Mouse (Mus musculus): ENCODE measurements around the gene Limd1. TPM values are rescaled to one million over a fixed set of nuclear protein-coding genes. Genes with fewer than 3 reads are reported as not detected.
"Not testable (repeated sequence)": the region's sequence is repeated elsewhere in the genome, so short reads cannot be mapped to it uniquely, and the experiment has no call there.

Limd1 gene
- polyA plus RNA-seq (2016; fragmentation: Nextera tagmentation; extraction: Ambion mirVana), result 49.0 and 51.5 TPM in 2 replicates

DNA sequence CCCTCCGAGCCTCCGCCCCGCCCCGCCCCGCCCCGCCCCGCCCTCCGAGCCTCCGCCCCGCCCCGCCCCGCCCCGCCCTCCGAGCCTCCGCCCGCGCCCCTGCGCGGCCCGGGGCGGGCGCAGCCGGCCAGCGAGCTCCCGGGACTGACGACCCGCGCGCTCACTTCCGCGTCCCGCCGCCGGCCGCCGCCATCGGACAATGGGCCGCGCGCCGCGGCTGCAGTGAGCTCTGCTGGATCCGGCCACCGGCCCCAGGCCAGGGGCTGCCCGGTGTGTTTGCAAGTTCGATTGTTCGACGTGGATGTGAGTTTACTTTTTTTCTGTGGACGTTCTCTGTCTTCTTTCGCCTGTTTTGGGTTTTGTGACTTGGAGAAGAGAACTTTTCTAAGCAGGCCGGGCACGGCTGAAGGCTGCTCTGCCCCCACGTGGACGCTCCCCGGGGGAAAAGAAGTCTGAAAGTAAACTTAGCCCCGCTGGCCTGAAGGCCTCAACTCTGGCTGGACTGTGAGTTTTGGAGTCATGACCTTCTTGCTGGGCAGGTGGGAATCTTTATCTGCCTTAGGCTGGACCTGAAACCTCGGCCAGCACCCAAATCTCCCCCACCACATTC is at the start of gene Limd1:
Gene Limd1 (plus strand): TSS at position 121 of the 610 bp plus-strand sequence.
- Histone ChIP-seq H3K9me3 (no peaks in the 10 kb centered on the region), H3K4me3 (peak within 1 kb of the TSS; percentile 66), H3K27ac (peak within 1 kb of the TSS; percentile 82), H3K9ac (peak within 1 kb of the TSS; percentile 76), H3K27me3 (no peaks in the 10 kb centered on the region), H3K36me3 (peaks cover 26% of the 10 kb centered on the region), H3K4me1 (peaks cover 41% of the 10 kb centered on the region), H3K4me2 (replicated peaks) (peak within 1 kb of the TSS; percentile 68)
- under 1% methylated on average over 35 of the region's 57 CpGs for WGBS
- peak; percentile 75 for ATAC-seq (ENCODE audit: insufficient number of reproducible peaks, insufficient read depth, low FRiP score, low TSS enrichment)

DNA sequence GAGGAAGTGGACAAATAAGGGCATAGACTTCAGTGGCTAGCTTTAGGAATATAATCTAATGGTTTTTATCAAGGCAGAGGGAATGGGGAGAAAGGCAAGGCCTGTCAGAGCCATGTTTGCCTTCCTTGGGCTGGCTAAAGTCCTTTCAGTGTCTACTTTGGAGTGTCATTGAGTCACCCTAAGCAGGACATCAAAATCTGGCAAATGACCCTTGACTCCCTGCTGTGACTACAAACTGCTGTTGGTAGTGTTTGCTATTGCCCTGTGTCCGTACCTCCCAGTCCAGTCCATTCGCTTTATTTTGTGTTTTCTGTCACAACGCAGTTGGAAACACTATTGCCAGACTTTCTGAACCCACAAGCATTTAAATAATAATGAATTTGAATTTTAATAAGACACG is 48.6 kb upstream of the Limd1 start:
- ATAC-seq (ENCODE audit: insufficient number of reproducible peaks, insufficient read depth, low FRiP score, low TSS enrichment), result no peak
- Histone ChIP-seq H3K9me3 (no peaks in the 10 kb centered on the region), H3K36me3 (peaks cover 5% of the 10 kb centered on the region; the same call in 1 of the 2 replicates), H3K27ac (no peak overlapping the region), H3K9ac (no peak overlapping the region), H3K4me2 (replicated peaks) (no peak overlapping the region), H3K4me1 (no peaks in the 10 kb centered on the region), H3K27me3 (no peaks in the 10 kb centered on the region), H3K4me3 (no peak overlapping the region)
- 90% methylated on average over 4 of the region's 4 CpGs for WGBS

DNA sequence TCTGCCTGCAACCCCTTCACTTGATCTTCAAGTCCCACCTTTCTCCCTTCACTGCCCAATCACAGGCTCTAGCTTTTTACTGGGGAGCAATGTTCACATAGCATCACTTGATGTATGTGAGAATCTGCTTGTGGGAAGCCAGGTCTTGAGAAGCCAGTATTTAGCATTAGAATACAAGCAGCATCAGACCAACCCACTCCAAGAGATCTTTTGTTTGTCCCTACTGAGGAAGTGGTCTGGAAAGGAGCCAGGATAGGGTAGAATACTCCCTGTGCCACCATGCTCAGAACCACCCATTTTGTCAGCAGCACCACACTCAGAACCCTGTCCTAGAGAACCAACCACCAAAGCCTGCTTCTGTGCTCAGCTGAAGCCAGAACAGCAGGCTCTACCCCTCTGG is 47.5 kb upstream of the Limd1 start:
- no peaks in the 10 kb centered on the region for H3K27me3 ChIP-seq
- ATAC-seq (ENCODE audit: insufficient number of reproducible peaks, insufficient read depth, low FRiP score, low TSS enrichment), result no peak
- H3K36me3 ChIP-seq, result peaks cover 5% of the 10 kb centered on the region; the same call in 1 of the 2 replicates
- no peaks in the 10 kb centered on the region for H3K4me1 ChIP-seq
- no peaks in the 10 kb centered on the region for H3K9me3 ChIP-seq
- H3K27ac ChIP-seq, result no peak overlapping the region
- no peak overlapping the region for H3K4me2 ChIP-seq (replicated peaks)
- no peak overlapping the region for H3K9ac ChIP-seq
- H3K4me3 ChIP-seq, result no peak overlapping the region

DNA sequence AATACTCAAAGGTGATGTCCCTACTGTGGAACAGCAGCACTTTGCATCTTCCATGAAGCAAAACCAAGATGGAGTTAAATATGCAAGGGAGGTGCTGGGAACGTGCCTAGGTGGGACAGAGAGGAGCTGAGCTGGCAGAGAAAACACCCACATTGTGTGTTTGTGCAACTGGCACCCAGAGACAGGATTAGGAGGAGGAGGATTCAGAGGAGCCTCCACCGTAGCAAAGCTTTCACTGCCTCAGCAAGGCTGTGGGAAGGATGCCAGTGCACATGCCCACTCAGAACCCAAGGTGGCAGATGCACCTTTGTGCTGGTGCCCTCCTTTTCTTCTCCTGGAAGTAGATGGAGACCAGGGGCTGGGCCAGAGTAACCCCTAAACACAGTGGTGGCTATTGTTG is 40.3 kb upstream of the Limd1 start:
- H3K27me3 ChIP-seq, result no peaks in the 10 kb centered on the region
- H3K9me3 ChIP-seq, result no peaks in the 10 kb centered on the region

DNA sequence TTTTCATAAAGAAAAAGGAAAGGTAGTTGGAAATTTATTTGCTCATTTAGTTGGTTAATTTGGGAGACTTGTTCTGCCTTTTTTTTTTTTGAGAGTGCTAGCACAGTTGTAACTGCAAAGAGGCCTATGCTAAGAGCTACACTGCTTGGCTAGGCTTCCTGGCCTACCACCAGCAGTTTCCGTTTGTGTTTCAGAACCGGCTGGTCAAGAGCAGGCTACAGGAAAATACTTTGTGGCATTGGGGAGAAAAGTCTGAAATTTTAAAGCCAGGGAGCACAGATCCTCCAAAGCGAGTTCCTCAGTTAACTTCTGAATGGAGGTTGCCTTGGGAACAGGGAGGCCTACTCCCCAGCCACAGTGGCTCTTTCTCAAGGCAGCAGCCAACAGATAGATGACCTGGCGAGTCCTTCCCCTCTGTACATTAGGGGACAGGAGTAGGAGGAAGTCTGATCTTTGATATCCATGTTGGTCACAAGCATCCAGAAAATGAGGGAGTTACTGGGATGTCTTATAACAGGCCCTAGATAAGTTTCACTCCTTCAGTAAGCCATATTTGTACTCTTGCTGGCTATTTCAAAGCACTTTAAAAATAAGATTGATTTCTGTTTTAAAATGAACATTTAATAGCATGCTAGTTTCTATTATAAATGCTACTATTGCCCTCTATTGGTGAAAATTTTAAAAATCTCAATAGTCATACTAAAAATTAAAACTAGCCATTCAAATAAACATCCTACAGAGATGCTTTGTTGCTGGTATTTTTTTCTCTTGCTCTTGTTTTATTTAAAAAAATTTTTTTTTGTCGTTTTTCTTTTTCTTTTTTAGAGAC is 38.1 kb upstream of the Limd1 start:
- no peak for ATAC-seq (ENCODE audit: insufficient number of reproducible peaks, insufficient read depth, low FRiP score, low TSS enrichment)

More for the DNA sequence above, 40.3 kb upstream of the Limd1 start:
- Histone ChIP-seq H3K4me1 (no peaks in the 10 kb centered on the region), H3K36me3 (peaks cover 22% of the 10 kb centered on the region), H3K4me2 (replicated peaks) (no peak overlapping the region), H3K27ac (no peak overlapping the region), H3K9ac (no peak overlapping the region), H3K4me3 (no peak overlapping the region)
- ATAC-seq (ENCODE audit: insufficient number of reproducible peaks, insufficient read depth, low FRiP score, low TSS enrichment), result no peak
- 77% methylated on average over 2 of the region's 2 CpGs for WGBS

DNA sequence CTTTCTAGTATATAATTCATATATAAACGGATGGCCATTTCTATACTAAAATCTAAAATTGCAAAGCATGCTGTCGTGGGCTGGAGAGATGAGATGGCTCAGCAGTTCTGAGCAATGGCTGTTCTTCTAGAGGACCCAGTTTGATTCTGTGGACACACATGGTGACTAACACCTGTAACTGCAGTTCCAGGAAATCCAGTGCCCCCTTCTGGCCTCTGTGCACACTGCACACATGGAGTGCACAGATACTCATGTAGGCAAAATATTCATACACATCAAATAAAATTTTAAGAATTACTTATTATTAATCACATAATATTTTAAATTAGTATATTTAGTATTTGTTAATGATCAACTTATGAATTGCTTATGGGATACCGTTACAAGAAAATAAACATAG is 31.4 kb upstream of the Limd1 start:
- not testable (repeated sequence) for H3K27ac ChIP-seq; ATAC-seq (ENCODE audit: insufficient number of reproducible peaks, insufficient read depth, low FRiP score, low TSS enrichment); H3K4me3 ChIP-seq

More for the DNA sequence above, 38.1 kb upstream of the Limd1 start:
- 66% methylated on average over 5 of the region's 5 CpGs for WGBS
- Histone ChIP-seq H3K27me3 (no peaks in the 10 kb centered on the region), H3K9me3 (no peaks in the 10 kb centered on the region), H3K9ac (no peak overlapping the region), H3K4me2 (replicated peaks) (no peak overlapping the region), H3K27ac (no peak overlapping the region), H3K4me1 (no peaks in the 10 kb centered on the region), H3K4me3 (no peak overlapping the region), H3K36me3 (peaks cover 22% of the 10 kb centered on the region)

DNA sequence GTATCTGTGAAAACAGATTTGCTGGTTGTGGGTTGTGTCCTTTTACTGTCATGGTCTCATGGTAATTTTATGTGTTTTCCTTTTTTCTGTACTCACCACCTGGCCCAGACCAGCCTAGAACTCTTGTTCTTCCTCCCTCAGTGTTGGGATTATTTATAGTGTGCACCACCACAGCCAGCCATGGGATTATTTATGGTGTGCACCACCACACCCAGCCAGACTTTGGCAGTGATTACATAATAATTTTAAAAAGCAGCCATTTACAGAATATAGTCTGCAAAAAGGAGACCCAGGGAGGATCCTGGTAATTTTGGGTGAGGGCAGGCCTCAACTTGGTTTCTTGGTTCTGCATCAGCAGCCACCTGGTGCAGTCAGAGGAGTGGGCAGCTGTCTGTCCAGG is 29.9 kb upstream of the Limd1 start:
- no peaks in the 10 kb centered on the region for H3K27me3 ChIP-seq
- no peak overlapping the region for H3K4me3 ChIP-seq
- no peaks in the 10 kb centered on the region for H3K9me3 ChIP-seq
- no peak overlapping the region for H3K9ac ChIP-seq
- ATAC-seq (ENCODE audit: insufficient number of reproducible peaks, insufficient read depth, low FRiP score, low TSS enrichment), result no peak
- H3K4me2 ChIP-seq (replicated peaks), result no peak overlapping the region
- H3K4me1 ChIP-seq, result no peaks in the 10 kb centered on the region
- H3K36me3 ChIP-seq, result peaks cover 3% of the 10 kb centered on the region; the same call in 1 of the 2 replicates
- no peak overlapping the region for H3K27ac ChIP-seq

More for the DNA sequence above, 31.4 kb upstream of the Limd1 start:
- not testable (repeated sequence) for H3K9ac ChIP-seq; H3K27me3 ChIP-seq; H3K9me3 ChIP-seq; H3K36me3 ChIP-seq; H3K4me1 ChIP-seq; H3K4me2 ChIP-seq (replicated peaks)
- 94% methylated on average over 3 of the region's 3 CpGs for WGBS

DNA sequence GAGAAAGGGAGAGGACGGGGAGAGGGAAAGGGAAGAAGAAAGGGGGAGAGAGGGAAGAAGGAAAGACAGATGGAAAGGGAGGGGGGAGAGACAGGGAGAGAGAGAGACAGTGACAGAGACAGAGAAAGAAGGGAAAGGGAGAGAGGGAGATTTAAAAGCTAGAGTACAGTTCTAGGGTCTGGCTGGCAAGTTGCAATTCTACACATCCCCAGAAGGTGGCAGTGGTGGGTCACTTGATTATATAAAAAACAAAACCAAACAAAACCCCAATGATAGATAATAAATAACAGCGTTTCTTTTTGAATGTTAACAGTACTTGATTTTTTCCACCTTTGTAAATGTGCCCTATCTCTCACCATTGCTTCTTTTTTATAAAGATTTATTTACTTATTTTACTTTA is 28.3 kb upstream of the Limd1 start:
- H3K4me3 ChIP-seq, result no peak overlapping the region
- no peak for ATAC-seq (ENCODE audit: insufficient number of reproducible peaks, insufficient read depth, low FRiP score, low TSS enrichment)
- WGBS, result 52% methylated on average over 2 of the region's 2 CpGs
- no peak overlapping the region for H3K9ac ChIP-seq
- no peaks in the 10 kb centered on the region for H3K9me3 ChIP-seq
- H3K36me3 ChIP-seq, result peaks cover 10% of the 10 kb centered on the region; the same call in 1 of the 2 replicates
- no peaks in the 10 kb centered on the region for H3K4me1 ChIP-seq
- H3K27me3 ChIP-seq, result no peaks in the 10 kb centered on the region
- H3K27ac ChIP-seq, result no peak overlapping the region
- no peak overlapping the region for H3K4me2 ChIP-seq (replicated peaks)

DNA sequence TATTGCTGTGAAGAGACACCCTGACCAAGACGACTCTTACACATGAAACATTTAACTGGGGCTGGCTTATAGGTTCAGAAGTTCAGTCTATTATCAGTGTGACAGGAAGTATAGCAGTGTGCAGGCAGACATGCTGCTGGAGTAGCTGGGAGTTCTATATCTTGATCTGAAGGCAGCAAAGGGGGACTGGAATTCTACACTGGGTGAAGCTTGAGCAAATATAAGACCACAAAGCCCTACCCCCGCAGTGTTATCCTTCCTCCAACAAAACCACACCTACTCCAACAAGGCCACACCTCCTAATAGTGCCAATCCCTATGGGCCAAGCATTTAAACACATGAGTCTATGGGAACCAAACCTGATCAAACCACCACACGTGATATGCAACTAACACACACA is 26.7 kb upstream of the Limd1 start:
- Histone ChIP-seq H3K4me1 (no peaks in the 10 kb centered on the region), H3K36me3 (peaks cover 10% of the 10 kb centered on the region; the same call in 1 of the 2 replicates), H3K4me3 (no peak overlapping the region), H3K9me3 (no peaks in the 10 kb centered on the region), H3K27ac (no peak overlapping the region), H3K9ac (no peak overlapping the region), H3K27me3 (no peaks in the 10 kb centered on the region), H3K4me2 (replicated peaks) (no peak overlapping the region)
- ATAC-seq (ENCODE audit: insufficient number of reproducible peaks, insufficient read depth, low FRiP score, low TSS enrichment), result no peak
- 71% methylated on average over 3 of the region's 3 CpGs for WGBS

DNA sequence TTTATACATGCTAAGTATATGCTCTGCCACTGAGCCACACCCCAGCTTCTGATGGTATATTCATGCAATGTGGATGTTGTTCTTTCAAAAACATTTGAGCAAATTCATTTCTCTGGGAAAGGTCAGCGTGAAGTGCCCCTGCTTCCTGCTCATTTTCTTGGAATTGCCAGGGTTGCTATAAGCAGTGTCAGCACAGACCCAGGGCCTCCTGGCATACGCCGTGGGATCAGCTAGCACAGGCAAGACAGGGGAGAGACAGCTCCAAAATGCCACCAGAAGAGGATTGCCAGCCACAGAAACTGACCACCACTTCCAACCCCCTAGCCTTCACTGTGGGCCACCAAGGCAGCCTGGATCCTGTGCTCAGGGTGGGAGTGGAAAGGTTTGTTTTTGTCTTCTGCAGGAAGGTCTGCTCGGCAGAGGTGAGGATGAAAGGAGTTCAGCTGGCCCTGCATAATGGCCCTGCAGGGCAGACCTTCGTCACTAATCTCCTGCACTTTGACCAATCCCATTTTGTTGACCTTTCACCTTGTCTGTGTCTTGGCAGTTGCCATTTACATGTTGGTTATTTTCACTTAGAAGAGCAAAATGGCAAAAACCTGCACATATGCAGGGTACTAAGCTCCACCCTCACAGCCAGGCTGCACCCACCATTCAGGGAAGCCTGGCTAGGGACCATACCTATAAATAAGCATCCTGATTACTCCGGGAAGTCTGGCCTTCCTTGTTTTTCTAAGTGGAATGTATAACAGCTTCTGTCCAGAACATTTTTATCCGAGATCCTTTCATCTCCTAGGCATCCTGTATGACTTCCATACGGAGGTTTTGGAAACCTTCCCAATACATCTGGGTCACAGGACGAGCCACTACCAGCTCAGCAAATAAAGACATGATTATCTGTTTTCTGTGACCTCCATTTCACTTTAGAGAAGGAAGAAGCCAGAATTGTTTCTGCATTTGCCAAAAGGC is 21.6 kb upstream of the Limd1 start:
- Histone ChIP-seq H3K36me3 (peaks cover 16% of the 10 kb centered on the region; the same call in 1 of the 2 replicates), H3K4me3 (no peak overlapping the region), H3K27me3 (no peaks in the 10 kb centered on the region), H3K9ac (no peak overlapping the region), H3K4me1 (no peaks in the 10 kb centered on the region), H3K9me3 (no peaks in the 10 kb centered on the region), H3K4me2 (replicated peaks) (no peak overlapping the region), H3K27ac (no peak overlapping the region)
- 50% methylated on average over 9 of the region's 9 CpGs for WGBS
- no peak for ATAC-seq (ENCODE audit: insufficient number of reproducible peaks, insufficient read depth, low FRiP score, low TSS enrichment)

DNA sequence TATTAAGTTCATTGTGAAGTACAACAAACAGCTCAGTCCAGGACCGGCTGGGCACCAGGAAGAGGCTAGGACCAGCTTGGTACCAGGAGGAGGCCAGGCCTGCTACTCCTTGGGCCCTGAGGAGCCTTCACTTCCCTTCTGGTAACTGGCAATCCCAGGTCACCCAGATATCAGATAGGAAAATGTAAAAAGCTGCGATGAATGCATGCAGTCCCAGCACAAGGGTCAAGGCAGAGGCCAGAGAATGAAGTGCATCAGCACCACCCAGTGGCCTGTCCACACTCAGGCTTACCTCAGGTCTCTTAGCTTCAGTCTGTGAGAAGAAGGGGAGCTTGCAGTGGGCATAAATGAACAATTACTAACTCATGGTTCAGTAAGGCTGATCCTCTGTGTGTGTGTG is 20.9 kb upstream of the Limd1 start:
- Histone ChIP-seq H3K4me2 (replicated peaks) (no peak overlapping the region), H3K27me3 (no peaks in the 10 kb centered on the region), H3K9me3 (no peaks in the 10 kb centered on the region), H3K4me3 (no peak overlapping the region), H3K27ac (no peak overlapping the region), H3K4me1 (no peaks in the 10 kb centered on the region), H3K9ac (no peak overlapping the region), H3K36me3 (peaks cover 16% of the 10 kb centered on the region; the same call in 1 of the 2 replicates)
- no peak for ATAC-seq (ENCODE audit: insufficient number of reproducible peaks, insufficient read depth, low FRiP score, low TSS enrichment)
- WGBS, result 70% methylated on average over 2 of the region's 2 CpGs
